8 mouse cellular contexts compared by ENCODE assay signal in the genomic region with DNA sequence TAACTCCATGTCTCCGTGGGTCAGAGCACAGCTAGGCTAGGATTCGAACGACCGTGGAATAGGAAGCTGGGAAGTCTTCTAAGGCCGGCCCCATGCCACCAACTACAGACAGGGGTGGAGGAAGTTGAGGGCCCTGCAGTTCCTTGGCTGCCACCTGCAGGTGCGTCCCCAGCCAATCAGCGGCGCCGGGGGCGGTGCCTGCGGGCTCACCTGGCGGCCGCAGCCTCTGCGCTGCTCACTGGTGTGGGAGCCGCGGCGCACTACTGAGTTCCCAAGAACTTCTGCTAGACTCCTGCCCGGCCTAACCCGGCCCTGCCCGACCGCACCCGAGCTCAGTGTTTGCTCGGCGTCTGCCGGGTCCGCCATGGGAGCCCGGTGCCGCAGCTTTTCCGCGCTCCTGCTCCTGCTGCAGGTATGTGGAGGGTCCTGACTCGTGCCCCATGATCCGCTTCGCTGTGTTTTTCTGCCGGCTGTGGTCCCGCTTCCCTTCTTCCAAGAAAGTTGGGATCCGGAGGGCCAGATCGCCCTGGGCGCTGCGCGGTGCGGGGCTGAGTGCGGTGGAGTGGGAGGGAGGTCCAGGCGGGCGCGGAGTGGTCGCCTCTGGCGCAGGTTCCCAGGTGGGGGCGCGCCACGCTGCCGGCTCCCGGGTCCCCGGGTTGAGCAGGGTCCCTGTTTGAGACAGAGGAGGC. TPM values are rescaled to one million over a fixed set of nuclear protein-coding genes. Genes with fewer than 3 reads are reported as not detected.
A peak's percentile ranks its signal among the peaks of the same experiment; 100 is the strongest.
DNase-seq lines count a peak whose midpoint lies in the region; ATAC-seq and TF ChIP-seq lines count a peak whose summit lies in the region.

A gene (plus strand): TSS at position 221 of the 689 bp plus-strand sequence.

- H3K4me3 ChIP-seq in forebrain, embryonic 11.5 days (ENCODE audit: low read depth, low read length), result peak within 1 kb of the TSS; percentile 48
- H3K4me3 ChIP-seq in midbrain, embryonic 15.5 days, result peak within 1 kb of the TSS; percentile 45
- peak within 1 kb of the TSS; percentile 37 for H3K4me3 ChIP-seq in testis, adult 2 months (ENCODE audit: control insufficient read depth, low read depth, low read length)

- DNase-seq in cerebellum, adult 11-12 months, result peak; percentile 8
- no peak for DNase-seq in cerebellum, adult 11 months
- peak; percentile 68 for DNase-seq in forebrain, embryonic 11.5 days (ENCODE audit: low spot score)
- DNase-seq in liver, result peak; percentile 60

- no peaks in the 10 kb centered on the region for H3K9me3 ChIP-seq in forebrain, embryonic 11.5 days (ENCODE audit: control insufficient read depth, low read length)
- no peaks in the 10 kb centered on the region for H3K9me3 ChIP-seq in midbrain, embryonic 15.5 days

- WGBS in forebrain, embryonic 11.5 days, result 1% methylated on average over 53 of the region's 53 CpGs
- 0% methylated on average over 53 of the region's 53 CpGs for WGBS in midbrain, embryonic 15.5 days

- ATAC-seq in activated CD4-positive, CD25-positive, alpha-beta regulatory T cell, adult 4 months, result peak; percentile 76
- ATAC-seq in forebrain, embryonic 11.5 days (replicated peaks; ENCODE audit: low FRiP score), result peak; percentile 42; the same call in 1 of the 2 replicates
- peak; percentile 76 for ATAC-seq in inflammation-experienced regulatory T-cells, adult 6 months
- ATAC-seq in midbrain, embryonic 15.5 days (replicated peaks), result peak; percentile 27; the same call in 1 of the 2 replicates

- H3K27me3 ChIP-seq in forebrain, embryonic 11.5 days (ENCODE audit: control insufficient read depth, insufficient read depth, low read length), result peaks cover 42% of the 10 kb centered on the region
- peaks cover 43% of the 10 kb centered on the region for H3K27me3 ChIP-seq in midbrain, embryonic 15.5 days (replicated peaks)
- no peaks in the 10 kb centered on the region; the same call in 1 of the 2 replicates for H3K27me3 ChIP-seq in testis, adult 2 months (ENCODE audit: control insufficient read depth, insufficient read depth, low read length)

- no peak for TF ChIP-seq CTCF in testis, adult 2 months (IDR thresholded peaks at IDR 0.05; ENCODE audit: control insufficient read depth, insufficient read depth, insufficient replicate concordance, low read depth, low read length)

- no peak for TF ChIP-seq POLR2A in testis, adult 2 months (IDR thresholded peaks at IDR 0.05; ENCODE audit: control insufficient read depth, low read depth, low read length)

- H3K36me3 ChIP-seq in forebrain, embryonic 11.5 days (ENCODE audit: control insufficient read depth, insufficient read depth, low read length), result no peaks in the 10 kb centered on the region
- H3K36me3 ChIP-seq in midbrain, embryonic 15.5 days (replicated peaks), result no peaks in the 10 kb centered on the region
- H3K36me3 ChIP-seq in testis, adult 2 months (ENCODE audit: control insufficient read depth, insufficient read depth, low read length), result no peaks in the 10 kb centered on the region

- no peak within 1 kb of the TSS for H3K27ac ChIP-seq in forebrain, embryonic 11.5 days (ENCODE audit: low read depth, low read length)
- H3K27ac ChIP-seq in midbrain, embryonic 15.5 days, result no peak within 1 kb of the TSS
- no peak within 1 kb of the TSS for H3K27ac ChIP-seq in testis, adult 2 months (ENCODE audit: control insufficient read depth, insufficient read depth, low read depth, low read length)

- H3K9ac ChIP-seq in forebrain, embryonic 11.5 days (ENCODE audit: low read length), result peak within 1 kb of the TSS; percentile 41; the same call in 1 of the 2 replicates
- peak within 1 kb of the TSS; percentile 31 for H3K9ac ChIP-seq in midbrain, embryonic 15.5 days

- H3K4me1 ChIP-seq in forebrain, embryonic 11.5 days (replicated peaks; ENCODE audit: control insufficient read depth, insufficient read depth, low read length), result peaks cover 11% of the 10 kb centered on the region; the same call in 1 of the 2 replicates
- peaks cover 18% of the 10 kb centered on the region for H3K4me1 ChIP-seq in midbrain, embryonic 15.5 days
- H3K4me1 ChIP-seq in testis, adult 2 months (ENCODE audit: control insufficient read depth, insufficient read depth, low read length), result peaks cover 13% of the 10 kb centered on the region

- H3K4me2 ChIP-seq in forebrain, embryonic 11.5 days (ENCODE audit: low read depth, low read length, severe bottlenecking), result peak within 1 kb of the TSS; percentile 97
- peak within 1 kb of the TSS; percentile 94 for H3K4me2 ChIP-seq in midbrain, embryonic 15.5 days

RNA-seq across cellular contexts. Expression of the gene that starts here (rescaled TPM):
- under 1 TPM; 0.20 to 0.57 TPM for polyA plus RNA-seq in activated CD4-positive, CD25-positive, alpha-beta regulatory T cell, adult 4 months (2017; shearing (Covaris generic))
- 5.1 and 5.7 TPM in 2 replicates for polyA plus RNA-seq in forebrain, embryonic 11.5 days (2014; fragmentation: Nextera tagmentation; extraction: Ambion mirVana)
- 1 to 10 TPM in 2 of 3 experiments, under 1 TPM in 1; 0.26 to 2.4 (median 1.1) TPM for polyA plus RNA-seq in inflammation-experienced regulatory T-cells, adult 6 months (2017; shearing (Covaris generic))
- 6.9 and 8.5 TPM in 2 replicates for polyA plus RNA-seq in midbrain, embryonic 15.5 days (2015; fragmentation: Nextera tagmentation; extraction: Ambion mirVana)
- polyA plus RNA-seq in testis, adult 2 months (2012; rRNA removed), result 0.48 and 1.9 TPM in 2 replicates

Comparison
In these comparisons a context has a peak if more than half of its experiments do, and no peak if none do; other contexts are left out.
1. Peak in ATAC-seq in activated CD4-positive, CD25-positive, alpha-beta regulatory T cell, adult 4 months; RNA of the gene not detected or under 1 TPM.